Mouse (Mus musculus) spleen, adult 2 months (tissue): Measurements from ENCODE around the gene Paxx.

ENCODE experiments used
- CTCF ChIP-seq: fragments of 200-500 bp; IDR thresholded peaks from 2 replicates; pipeline ENCODE4 v1.5.1; 2011; ENCODE audit warnings: mild to moderate bottlenecking, inconsistent platforms; ENCODE audit not compliant: insufficient read depth, insufficient read length, insufficient replicate concordance; ENCODE audit errors: extremely low read depth
- POLR2A ChIP-seq: fragments of 200-500 bp; IDR thresholded peaks from 2 replicates; pipeline ENCODE4 v1.6.1; 2011; ENCODE audit warnings: low read depth, low read length, inconsistent platforms

GRCm38 (mm10) chr2:25497846-25498575 is 37.1 kb upstream of the Paxx start:
- TF ChIP-seq POLR2A (no peak), CTCF (no peak)
